Mouse (Mus musculus) heart, embryonic 11.5 days (tissue): ENCODE data around the gene Klrb1. TPM values are rescaled to one million over a fixed set of nuclear protein-coding genes. Genes with fewer than 3 reads are reported as not detected.

ENCODE experiments used
- ATAC-seq: fragments of 200-750 bp; cut with Nextera tagmentation; replicated peaks from 2 replicates; pipeline ENCODE4 v1.8.0; 2017; ENCODE audit warnings: moderate library complexity; ENCODE audit not compliant: insufficient number of reproducible peaks, low FRiP score, low TSS enrichment
- H3K27ac ChIP-seq: fragments of 300-500 bp; sonication (generic); 2 replicates; pipeline ENCODE4 v1.5.1; 2014; ENCODE audit warnings: mild to moderate bottlenecking, low read depth, low read length
- H3K27me3 ChIP-seq: fragments of 300-500 bp; sonication (generic); 2 replicates; pipeline ENCODE4 v1.6.1; 2014; ENCODE audit warnings: mild to moderate bottlenecking, low read length, mixed read lengths; ENCODE audit not compliant: control insufficient read depth, insufficient read depth
- H3K36me3 ChIP-seq: fragments of 300-500 bp; sonication (generic); 2 replicates; pipeline ENCODE4 v1.6.1; 2014; ENCODE audit warnings: mild to moderate bottlenecking, low read length, moderate library complexity, mixed read lengths; ENCODE audit not compliant: control insufficient read depth, insufficient read depth
- H3K4me1 ChIP-seq: fragments of 300-500 bp; sonication (generic); 2 replicates; pipeline ENCODE4 v1.6.1; 2014; ENCODE audit warnings: low read length; ENCODE audit not compliant: control insufficient read depth, insufficient read depth
- H3K4me2 ChIP-seq: fragments of 300-500 bp; sonication (generic); 2 replicates; pipeline ENCODE4 v1.6.1; 2014; ENCODE audit warnings: mild to moderate bottlenecking, moderate library complexity
- H3K4me3 ChIP-seq: fragments of 300-500 bp; sonication (generic); 2 replicates; pipeline ENCODE4 v1.5.1; 2014; ENCODE audit warnings: low read depth, low read length
- H3K9ac ChIP-seq: fragments of 300-500 bp; sonication (generic); 2 replicates; pipeline ENCODE4 v1.6.1; 2014; ENCODE audit warnings: mild to moderate bottlenecking, low read depth, low read length, moderate library complexity
- H3K9me3 ChIP-seq: fragments of 300-500 bp; sonication (generic); replicated peaks from 2 replicates; pipeline ENCODE4 v1.6.1; 2016; ENCODE audit warnings: low read length; ENCODE audit not compliant: control insufficient read depth
- whole genome bisulfite sequencing: fragments of 180-500 bp; shearing (Covaris S2); extraction: QIAGEN DNeasy Blood & Tissue Kit; methylation state at CpG from one replicate; pipeline ENCODE4 v1.1.7; 2014; ENCODE audit not compliant: insufficient replicate concordance; 5-methylcytosine and 5-hydroxymethylcytosine counted together
- polyA plus RNA-seq: library from polyadenylated mRNA; unstranded; fragments of >200 nt; fragmentation: Nextera tagmentation; extraction: Ambion mirVana; gene quantifications from 2 replicates; pipeline ENCODE4 v1.2.1, GENCODE M21; 2014

Gene Klrb1
- polyA plus RNA-seq, 1 experiment from 2014 or later, result not detected

DNA sequence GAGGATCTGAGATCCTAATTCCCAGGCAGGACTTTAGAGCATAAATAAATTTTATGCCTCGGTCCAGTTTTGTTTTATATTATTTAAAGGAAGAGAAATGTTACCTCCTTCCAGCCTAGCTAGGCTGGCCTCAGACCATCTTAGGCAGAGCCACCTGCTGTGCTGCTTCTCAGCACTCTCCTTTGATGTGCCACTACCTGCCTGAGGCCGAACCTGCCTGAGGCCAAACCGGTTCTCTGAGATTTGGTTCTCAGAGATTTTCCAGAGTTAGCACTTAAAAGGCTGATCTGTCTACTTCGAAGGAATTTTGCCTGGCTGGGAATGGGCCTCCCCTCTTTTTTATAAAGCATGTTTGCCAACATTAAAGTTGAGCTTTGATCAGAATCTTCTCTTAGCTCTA lies 52.9 kb downstream of the Klrb1 start:
- Histone ChIP-seq H3K4me2 (no peak overlapping the region), H3K9ac (no peak overlapping the region), H3K36me3 (no peaks in the 10 kb centered on the region), H3K4me3 (no peak overlapping the region), H3K27me3 (no peaks in the 10 kb centered on the region), H3K27ac (no peak overlapping the region), H3K4me1 (no peaks in the 10 kb centered on the region), H3K9me3 (no peaks in the 10 kb centered on the region)
- 42% methylated on average over 4 of the region's 4 CpGs for WGBS
- ATAC-seq, result no peak

DNA sequence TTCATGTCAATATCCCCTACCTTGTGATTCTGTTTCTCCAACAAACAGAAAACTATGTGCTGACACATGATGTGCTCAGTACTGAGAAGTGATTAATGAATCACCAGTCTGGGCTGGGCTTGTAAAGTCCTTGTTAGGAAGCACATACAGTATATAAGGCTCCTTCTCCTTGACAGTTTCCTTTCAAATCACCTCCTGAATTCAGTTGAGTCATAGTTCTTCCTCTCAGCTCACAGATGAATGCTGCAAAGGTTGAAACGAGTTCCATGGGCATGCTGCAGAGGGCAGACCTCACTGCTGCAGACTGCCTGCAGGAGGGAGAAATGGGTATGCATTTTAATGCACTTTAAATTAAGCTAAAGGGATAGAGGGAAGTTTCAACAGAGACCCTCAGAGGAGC lies 60.7 kb downstream of the Klrb1 start, which contains the start of gene Clec2h:
TSS of gene Clec2h (plus strand) at position 180 of the 400 bp plus-strand sequence.
- Histone ChIP-seq H3K4me3 (no peak within 1 kb of the TSS), H3K27me3 (no peaks in the 10 kb centered on the region), H3K4me2 (no peak within 1 kb of the TSS), H3K4me1 (no peaks in the 10 kb centered on the region), H3K9ac (no peak within 1 kb of the TSS), H3K27ac (no peak within 1 kb of the TSS), H3K36me3 (no peaks in the 10 kb centered on the region), H3K9me3 (no peaks in the 10 kb centered on the region)
- no peak for ATAC-seq
- WGBS, result 15% methylated on average over 1 of the region's 1 CpGs

DNA sequence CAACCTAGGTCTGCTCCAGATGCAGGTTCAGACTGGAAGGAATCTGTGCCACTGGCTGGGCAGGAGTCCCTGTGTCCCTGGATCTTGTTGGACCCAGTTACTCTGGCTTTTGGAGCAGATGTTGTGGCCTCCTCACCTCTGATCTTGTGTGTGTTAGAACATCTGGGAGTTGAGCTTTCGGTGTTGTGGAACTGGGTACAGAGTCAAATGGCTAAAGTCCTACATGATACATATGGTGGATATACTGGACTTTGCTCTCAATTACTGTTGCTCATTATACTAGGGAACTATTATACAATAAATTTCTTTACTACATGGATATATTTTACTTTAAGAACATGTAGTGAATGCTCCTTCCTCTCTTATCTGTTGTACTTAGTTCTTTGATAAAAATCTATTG lies 61.6 kb downstream of the Klrb1 start:
- Histone ChIP-seq H3K9ac (no peak overlapping the region), H3K4me2 (no peak overlapping the region), H3K27me3 (no peaks in the 10 kb centered on the region), H3K27ac (no peak overlapping the region), H3K4me3 (no peak overlapping the region), H3K4me1 (no peaks in the 10 kb centered on the region), H3K9me3 (no peaks in the 10 kb centered on the region), H3K36me3 (no peaks in the 10 kb centered on the region)
- ATAC-seq, result no peak
- WGBS, result 90% methylated on average over 1 of the region's 1 CpGs

Other genes with a start within 250 kb of the Klrb1 start
- gene Pzp, start 196.3 kb downstream of the Klrb1 start, polyA plus RNA-seq, result 0.24 and 1.1 TPM in 2 replicates
- 0.32 TPM in 1 of 2 replicates, not detected in the other for gene A2ml1, start 141.5 kb downstream of the Klrb1 start, polyA plus RNA-seq
- gene Klrb1a, start 99.5 kb downstream of the Klrb1 start, polyA plus RNA-seq, result not detected in 2 replicates
- gene Clec2h, start 60.7 kb downstream of the Klrb1 start, polyA plus RNA-seq, result not detected in 2 replicates
- gene Klrb1c, start 66.2 kb upstream of the Klrb1 start, polyA plus RNA-seq, result not detected in 2 replicates
- gene Gm44511, start 103.3 kb upstream of the Klrb1 start, polyA plus RNA-seq, result not detected in 2 replicates
- gene Klrb1b, start 103.3 kb upstream of the Klrb1 start, polyA plus RNA-seq, result not detected in 2 replicates
- not detected in 2 replicates for gene Clec2i, start 164.5 kb upstream of the Klrb1 start, polyA plus RNA-seq
- gene BC035044, start 168.1 kb upstream of the Klrb1 start, polyA plus RNA-seq, result 0.69 and 0.73 TPM in 2 replicates
- gene Clec2g, start 211.3 kb upstream of the Klrb1 start, polyA plus RNA-seq, result not detected in 2 replicates